Mouse (Mus musculus) retina, postnatal 1 day (tissue): ENCODE measurements around the gene Il17c.

Experiments used
- DNase-seq: peaks from one replicate; pipeline ENCODE4 v3.0.0-alpha.2; 2012

Gene Il17c

DNA sequence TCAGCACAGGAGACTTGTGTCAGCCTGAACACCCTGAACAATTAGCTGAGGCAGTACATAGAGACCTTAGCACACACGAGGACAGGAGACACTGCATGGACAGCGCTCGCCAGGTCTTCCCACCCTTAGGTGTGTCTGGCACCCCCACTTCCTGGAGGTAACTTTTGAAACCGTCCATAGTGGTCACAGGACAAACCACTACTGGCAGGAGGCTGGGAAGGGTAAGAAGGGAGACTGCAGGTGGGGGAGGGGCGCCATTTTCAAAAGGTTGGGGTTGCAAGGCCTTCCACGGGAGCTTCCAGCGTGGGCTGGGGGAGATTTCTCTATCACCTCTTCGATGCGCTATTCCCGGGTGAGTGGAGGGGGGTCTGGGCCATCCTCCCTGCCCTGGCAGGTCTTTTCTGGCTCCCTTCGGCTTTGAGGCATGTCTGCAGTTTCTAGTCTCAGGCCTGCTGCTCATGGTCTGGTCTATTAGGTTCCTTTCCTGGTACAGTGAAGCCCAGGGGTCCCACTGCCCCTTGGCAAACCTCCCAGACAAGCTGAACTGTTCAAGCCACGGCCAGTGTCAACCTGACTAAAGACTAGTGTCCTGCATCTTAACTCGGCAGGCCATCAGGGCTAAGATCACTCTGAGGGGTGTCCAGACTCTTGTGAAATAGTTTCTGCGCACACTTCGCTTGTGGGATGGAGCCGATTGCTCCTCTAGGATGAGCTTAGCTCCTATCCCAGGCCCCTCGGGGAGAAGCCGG, 10.0 kb downstream of the Il17c start:
- DNase-seq, result peak; percentile 24

DNA sequence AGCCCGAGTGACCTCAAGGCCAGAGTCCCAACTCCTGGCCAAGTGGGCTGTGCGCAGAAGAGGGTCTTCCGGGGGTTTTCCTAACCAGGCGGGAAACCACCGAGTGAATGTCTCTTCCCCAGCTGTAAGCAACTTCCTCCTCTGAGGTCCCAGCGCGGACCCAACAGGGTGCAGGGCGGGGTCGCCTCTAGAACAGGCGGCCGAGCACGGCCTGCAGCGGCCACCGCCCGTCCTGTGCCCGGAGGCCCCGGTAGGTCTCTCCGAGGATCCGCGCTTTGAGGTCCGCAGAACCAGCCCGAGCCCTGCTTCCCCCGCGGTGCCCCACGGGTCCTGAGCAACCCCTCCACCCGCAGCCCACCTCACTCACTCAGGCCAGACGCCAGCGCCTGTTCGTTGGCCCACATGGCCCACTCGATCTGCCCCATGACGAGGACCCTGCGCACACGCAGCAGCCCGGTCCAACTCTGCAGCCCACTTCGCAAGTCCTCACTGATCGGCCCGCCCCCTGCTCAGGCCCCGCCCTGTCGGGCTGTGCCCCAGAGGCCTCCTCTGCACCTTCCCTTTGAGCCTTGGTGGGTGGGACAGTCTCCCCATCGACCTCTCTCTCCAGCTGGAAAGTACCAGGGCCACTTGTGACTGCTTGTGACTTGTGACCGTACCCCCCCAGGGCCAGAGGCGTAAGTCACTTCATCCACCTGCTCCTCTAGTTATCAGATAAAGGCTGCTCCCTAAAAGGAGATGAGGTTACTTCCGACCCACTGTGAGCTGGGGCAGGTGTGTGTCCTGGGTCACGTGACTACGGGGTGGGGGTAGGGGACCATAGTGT, 10.8 kb downstream of the Il17c start, which contains the start of gene Cyba:
Gene Cyba (minus strand): TSS at position 488 of the 826 bp plus-strand sequence.
- peak; percentile 72 for DNase-seq

DNA sequence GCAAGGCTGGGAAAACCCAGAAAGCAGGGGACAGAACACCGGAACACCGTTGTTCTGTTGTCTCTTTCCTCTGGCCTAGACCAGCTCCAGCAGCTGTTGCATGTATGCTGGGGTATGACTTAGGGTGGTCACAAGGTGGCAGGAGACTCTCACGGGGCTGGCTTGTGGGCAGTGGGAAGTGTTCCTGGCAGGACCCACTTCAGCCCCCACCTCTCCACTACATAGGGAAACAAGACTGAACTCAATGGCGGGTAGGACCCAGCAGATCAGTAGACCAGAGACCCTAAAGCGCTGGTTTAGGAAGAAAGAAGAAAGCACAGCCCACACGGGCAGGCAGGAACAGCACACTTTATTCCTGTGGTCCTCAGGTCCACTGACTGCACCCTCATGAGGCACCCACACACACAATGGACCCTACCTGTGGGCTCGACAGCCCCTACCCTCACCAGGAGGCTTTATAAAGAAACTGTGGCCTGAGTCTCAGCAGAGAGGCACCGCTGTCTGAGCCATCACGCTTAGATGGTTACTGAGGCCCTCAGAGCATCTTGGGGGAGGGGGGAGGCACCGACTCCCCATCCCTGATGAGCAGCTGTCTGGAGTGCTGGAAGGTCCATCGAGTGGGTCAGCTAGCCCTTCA, 11.6 kb downstream of the Il17c start:
- DNase-seq, result peak; percentile 35

DNA sequence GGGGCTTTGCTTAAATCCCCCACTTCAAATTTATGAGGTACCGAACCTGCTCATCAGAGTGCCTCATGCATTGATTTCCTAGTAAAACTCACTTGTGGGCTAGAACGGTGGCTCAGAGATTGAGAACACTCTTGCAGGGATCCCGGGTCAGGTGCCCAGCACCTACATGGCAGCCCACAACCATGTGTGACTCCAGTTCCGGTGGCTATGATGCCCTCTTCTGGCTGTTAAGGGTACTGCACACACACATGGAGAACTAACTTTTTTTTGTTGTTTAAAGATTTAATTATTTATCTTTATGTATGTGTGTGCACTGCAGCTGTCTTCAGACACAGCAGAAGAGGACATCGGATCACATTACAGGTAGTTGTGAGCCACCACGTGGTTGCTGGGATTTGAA, 13.6 kb downstream of the Il17c start:
- no peak for DNase-seq

DNA sequence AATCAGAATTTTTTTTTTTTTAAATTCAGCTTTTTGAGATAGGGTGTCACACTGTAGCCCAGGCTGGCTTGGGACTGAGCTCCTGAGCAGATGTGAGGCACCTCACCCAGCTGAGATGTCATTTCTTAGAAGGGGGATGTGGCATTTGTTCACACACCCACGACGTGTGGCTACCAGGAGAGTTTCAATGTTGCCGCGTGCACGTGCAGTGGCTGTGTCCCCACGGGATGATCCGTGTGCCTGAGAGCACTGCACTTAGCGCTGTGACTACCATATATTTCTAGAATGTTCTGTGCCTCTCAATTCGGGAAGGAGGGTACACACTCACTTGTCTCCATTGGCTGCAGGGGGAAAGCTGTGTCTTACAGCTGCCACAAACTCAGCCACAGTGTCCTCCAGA, 14.3 kb downstream of the Il17c start:
- no peak for DNase-seq

- DNase-seq, result no peak
Observed at GRCm38 (mm10) chr8:122436586-122437125, 14.8 kb downstream of the Il17c start.

GRCm38 (mm10) chr8:122437708-122438331, 16.0 kb downstream of the Il17c start:
- no peak for DNase-seq

DNA sequence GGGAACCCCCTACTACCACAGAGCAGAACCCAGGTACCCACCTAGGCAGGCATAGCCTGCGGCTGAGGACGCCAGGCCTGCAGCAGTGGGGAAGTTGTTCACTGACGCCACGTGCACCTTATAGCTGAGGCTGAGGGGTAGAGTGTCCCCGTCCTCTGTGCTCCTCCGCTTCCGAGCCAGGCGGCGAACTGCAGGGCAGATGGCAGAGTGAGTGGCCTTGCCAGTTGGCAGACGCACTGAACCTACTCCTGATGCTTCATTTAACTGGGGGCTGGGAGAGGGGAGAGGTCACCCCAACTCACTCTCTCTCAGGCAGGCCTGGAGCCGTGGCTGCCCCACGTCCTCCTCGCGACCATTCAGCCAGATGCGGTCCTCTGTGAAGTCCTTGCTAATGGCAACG, 17.5 kb downstream of the Il17c start:
- DNase-seq, result no peak

- DNase-seq, result no peak
Observed at GRCm38 (mm10) chr8:122441326-122441725, 19.5 kb downstream of the Il17c start.

DNA sequence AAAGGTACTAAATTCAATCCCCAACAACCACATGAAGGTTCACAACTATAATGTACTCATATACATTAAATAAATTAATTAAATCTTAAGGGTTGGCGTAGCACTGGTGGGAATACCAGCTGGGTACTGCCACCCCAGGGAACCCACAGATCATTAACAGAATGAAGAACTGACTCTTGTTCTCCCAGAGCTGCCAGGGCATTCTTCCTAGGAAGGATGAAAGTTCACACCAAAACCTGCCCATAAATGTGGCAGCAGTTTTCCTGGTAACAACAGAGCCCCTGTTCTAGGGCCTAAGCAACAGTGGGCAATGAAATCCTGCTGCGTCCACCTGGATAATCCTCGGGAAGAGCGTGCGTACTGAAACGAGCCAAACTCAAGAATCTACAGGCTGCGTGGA, 20.5 kb downstream of the Il17c start:
- DNase-seq, result no peak

- DNase-seq, result no peak
Observed at GRCm38 (mm10) chr8:122442781-122443180, 21.0 kb downstream of the Il17c start.

DNA sequence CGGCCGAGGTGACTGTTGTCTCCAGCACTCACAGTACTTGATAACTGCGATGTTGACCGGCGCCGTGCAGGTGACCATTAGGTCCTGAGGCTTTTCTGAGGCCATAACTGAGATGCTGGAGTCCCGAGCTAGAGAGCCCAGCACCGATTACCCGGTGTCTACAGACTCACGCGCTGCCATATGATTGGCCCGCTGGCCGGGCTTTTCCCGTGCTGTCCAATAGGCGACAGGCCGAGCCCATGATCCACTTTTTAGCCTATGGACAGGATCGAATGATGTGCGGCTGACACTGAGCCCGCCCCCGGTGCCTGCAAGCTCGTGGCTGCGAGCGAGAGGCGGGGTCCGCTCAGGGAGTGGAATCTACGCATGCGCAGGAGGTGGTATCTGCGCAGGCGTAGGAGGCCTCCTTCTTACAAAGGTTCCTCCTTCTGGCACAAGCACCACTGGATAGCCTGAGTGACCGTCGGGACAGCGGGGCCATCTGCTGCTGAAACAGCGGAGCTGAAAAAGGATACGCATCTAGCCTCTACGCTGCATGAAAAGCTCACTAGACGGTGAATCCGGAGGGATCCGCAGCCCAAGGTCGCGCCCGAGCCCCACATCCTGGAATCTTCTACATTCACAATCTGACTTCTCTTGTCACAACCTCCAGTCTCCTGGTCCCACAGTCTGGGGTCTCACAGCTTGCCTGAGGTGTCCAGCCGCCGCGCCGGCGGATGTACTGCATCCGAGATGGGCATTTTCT, 21.6 kb downstream of the Il17c start, which contains the start of gene Mvd:
Gene Mvd (minus strand): TSS at position 161 of the 745 bp plus-strand sequence.
- DNase-seq, result peak; percentile 100

DNA sequence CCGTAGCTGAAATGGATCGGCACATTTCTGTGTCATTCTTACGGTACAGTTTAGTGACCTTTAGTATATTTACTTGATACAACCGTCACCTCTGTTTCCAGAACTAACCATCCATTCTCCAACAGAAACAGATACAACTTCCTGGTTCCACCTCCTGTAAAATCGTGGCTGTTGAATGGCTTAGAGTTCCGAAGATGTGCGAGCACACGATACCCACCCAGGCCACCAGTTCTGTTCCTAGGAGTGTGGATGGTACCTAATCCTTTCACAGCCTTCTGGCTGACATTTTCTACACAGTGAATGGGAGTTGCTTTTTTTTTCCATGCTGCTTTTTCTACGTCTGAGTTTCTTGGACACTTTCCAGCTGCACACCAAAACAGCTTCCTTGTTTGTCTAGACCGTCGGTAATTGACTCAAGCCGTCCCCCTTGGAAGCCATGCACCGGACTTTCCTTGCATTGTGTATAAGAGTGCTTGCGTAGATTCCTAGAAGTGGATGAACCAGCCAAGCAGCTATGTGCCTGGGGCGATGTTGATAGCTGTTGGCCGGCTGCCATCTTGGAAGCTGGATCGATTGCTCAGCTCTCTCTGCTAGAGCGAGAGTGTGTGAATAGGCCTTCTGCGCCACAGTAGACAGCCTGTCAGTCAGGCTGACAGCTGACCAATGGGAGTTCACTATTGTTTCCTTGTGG, 22.4 kb downstream of the Il17c start:
- DNase-seq, result peak; percentile 92

DNA sequence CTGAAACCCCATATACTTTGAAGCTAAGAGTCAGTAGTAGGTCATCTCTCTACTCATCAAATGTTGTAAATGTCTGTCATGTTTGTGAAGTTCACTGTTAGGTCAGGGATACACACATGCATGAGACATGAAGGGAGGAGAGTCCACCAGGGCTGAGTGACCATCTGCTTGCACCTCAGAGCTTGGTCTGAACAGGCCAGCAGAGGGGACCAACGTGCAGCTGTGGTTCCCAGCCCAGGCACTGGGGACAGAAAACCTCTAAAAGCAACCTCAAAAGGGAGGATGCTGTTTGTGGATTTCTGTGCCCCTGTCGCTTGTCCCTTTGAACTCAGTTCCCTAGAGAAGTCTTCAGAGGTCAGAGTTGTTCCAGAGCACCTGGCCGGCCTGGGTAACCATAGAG, 23.4 kb downstream of the Il17c start:
- no peak for DNase-seq

DNA sequence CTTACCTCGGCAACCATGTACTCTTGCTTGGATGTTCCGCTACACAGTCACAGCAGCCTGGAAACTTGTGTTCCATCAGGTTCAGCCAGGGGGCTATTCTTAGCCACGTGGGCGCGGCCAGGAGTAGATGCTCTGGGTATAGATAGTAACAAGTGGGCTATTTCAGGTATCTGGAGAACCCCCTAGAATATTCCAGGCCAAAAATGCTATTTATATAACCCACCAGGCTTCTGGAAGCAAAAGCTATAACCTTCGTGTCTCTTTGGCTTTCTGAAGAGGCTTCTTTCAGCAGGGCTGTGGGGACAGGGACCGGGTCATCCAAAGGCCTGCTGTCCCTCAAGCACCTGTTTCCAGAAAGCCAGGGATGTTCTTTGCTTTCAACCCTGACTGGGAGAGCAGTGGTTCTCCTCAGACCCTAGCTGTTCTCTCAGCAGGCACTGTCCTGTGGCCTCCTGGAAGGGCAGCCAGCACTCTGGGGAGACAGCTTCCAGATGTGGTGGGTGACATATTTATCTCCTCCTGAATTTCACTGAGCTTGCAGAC, 29.4 kb downstream of the Il17c start:
- no peak for DNase-seq

DNA sequence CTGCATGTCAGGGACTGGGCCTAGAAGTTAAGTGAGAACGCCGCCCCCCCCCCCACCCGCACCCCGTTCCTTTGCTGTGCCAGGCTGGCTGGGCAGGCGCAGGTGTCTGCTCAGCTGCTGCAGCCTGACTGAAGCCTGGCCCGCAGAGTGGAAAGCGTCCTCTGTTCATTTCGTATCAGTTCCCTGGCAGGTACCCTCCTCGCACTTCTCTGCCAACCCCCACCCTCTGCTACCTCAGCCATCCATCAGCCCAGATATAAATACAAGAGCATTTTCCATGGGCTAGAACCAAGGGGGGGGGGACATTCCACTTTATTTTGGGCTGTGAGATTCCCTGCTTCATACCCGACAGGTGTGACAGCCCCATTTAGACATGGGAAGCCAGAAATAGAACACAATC, 30.3 kb downstream of the Il17c start:
- no peak for DNase-seq

DNA sequence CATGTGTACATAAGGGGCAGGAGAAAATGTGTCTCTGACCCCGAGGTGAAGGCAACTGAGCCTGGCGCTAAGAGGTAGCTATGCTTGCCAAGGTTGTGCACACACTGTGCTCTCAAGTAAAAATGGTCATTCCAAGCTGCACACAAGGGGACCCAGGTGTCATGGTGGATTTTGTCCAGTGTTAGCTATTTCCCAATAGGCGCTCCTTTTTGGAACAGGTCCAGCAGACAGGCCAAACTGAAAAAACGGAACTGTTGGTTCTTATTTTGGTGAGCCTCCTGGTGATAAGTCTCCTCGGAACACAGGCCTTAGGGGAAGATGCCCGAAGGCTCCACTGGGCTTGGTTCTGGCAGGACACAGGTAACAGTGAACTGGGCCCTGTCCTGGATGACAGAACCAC, 32.6 kb downstream of the Il17c start:
- no peak for DNase-seq

- no peak for DNase-seq
Observed at GRCm38 (mm10) chr8:122457171-122457570, 35.4 kb downstream of the Il17c start.

DNA sequence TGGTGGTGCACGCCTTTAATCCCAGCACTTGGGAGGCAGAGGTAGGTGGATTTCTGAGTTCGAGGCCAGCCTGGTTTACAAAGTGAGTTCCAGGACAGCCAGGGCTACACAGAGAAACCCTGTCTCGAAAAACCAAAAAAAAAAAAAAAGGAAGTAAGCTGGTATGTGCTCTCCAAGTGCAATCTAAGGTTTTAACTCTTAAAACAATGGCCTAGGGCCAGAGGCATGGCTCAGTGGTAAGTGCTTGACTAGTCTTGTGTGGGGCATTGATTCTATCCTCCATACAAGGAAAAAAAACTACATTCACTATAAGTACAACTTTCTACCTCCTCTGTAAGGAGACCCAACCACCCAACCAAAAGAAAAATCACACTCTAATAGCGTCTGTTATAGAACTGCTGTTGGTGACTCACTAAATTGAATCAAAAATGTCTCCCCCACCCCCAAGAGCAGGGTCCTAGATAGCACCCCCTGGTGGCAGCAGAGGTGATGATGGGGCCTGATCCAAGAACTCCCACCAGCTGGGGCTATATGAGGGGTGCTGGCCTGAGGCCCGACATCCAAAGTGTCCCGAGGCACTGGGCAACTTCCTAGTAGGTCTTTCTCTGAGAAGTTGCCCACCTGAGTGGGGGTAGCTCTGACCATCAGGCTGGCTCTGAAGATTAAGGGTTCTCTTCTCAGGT, 37.5 kb downstream of the Il17c start:
- DNase-seq, result peak; percentile 56

DNA sequence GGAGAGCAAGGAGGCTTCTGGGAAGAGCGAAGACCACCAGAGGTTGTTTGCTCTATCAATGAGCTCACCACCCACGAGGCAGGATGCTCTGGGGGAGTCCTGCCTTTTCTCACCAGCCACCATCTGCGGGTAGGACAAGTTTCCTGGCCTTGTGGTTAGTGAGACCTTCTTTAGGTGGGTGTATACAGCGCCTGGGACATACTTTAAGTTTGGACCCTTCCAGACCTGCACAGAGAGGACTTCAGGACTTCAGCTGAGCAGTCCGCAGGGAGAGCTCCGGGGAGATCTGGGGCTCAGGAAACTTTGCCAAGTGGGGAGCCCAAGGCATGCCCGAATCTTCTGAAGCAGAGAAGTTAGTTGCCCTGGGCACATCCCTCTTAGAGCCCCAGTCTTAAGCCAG, 38.2 kb downstream of the Il17c start:
- DNase-seq, result no peak
